Mouse (Mus musculus): ENCODE results near the gene Dirc2. TPM values are rescaled to one million over a fixed set of nuclear protein-coding genes. Genes with fewer than 3 reads are reported as not detected.

Gene Dirc2
- polyA plus RNA-seq, 1 experiment = 2.9 TPM

GRCm38 (mm10) chr16:35759401-35759800, 9.8 kb downstream of the Dirc2 start:
- peak; percentile 61 for TF ChIP-seq GATA1 (IDR thresholded peaks at IDR 0.05; ENCODE audit: low read length)

GRCm38 (mm10) chr16:35756697-35757096, 12.5 kb downstream of the Dirc2 start:
- peak; percentile 25 for TF ChIP-seq GATA1 (IDR thresholded peaks at IDR 0.05; ENCODE audit: low read length)

- no peak for TF ChIP-seq GATA1 (IDR thresholded peaks at IDR 0.05; ENCODE audit: low read length)
These were observed 13.4 kb downstream of the Dirc2 start for GRCm38 (mm10) chr16:35755502-35756334.

- TF ChIP-seq GATA1 (IDR thresholded peaks at IDR 0.05; ENCODE audit: low read length) = no peak
These were observed 15.2 kb downstream of the Dirc2 start for GRCm38 (mm10) chr16:35753926-35754325.

GRCm38 (mm10) chr16:35751841-35752240, 17.3 kb downstream of the Dirc2 start:
- no peak for TF ChIP-seq GATA1 (IDR thresholded peaks at IDR 0.05; ENCODE audit: low read length)

GRCm38 (mm10) chr16:35749385-35749784, 19.8 kb downstream of the Dirc2 start:
- no peak for TF ChIP-seq GATA1 (IDR thresholded peaks at IDR 0.05; ENCODE audit: low read length)

- no peak for TF ChIP-seq GATA1 (IDR thresholded peaks at IDR 0.05; ENCODE audit: low read length)
These were observed 20.9 kb downstream of the Dirc2 start for GRCm38 (mm10) chr16:35748237-35748603.

GRCm38 (mm10) chr16:35747417-35748236, 21.5 kb downstream of the Dirc2 start:
- TF ChIP-seq GATA1 (IDR thresholded peaks at IDR 0.05; ENCODE audit: low read length) = no peak

- TF ChIP-seq GATA1 (IDR thresholded peaks at IDR 0.05; ENCODE audit: low read length) = no peak
These were observed 26.8 kb downstream of the Dirc2 start for GRCm38 (mm10) chr16:35742251-35742937.

- no peak for TF ChIP-seq GATA1 (IDR thresholded peaks at IDR 0.05; ENCODE audit: low read length)
These were observed 27.5 kb downstream of the Dirc2 start for GRCm38 (mm10) chr16:35741621-35742020.

GRCm38 (mm10) chr16:35740943-35741342, 28.2 kb downstream of the Dirc2 start:
- no peak for TF ChIP-seq GATA1 (IDR thresholded peaks at IDR 0.05; ENCODE audit: low read length)

- TF ChIP-seq GATA1 (IDR thresholded peaks at IDR 0.05; ENCODE audit: low read length) = no peak
These were observed 28.8 kb downstream of the Dirc2 start for GRCm38 (mm10) chr16:35740357-35740756.

- TF ChIP-seq GATA1 (IDR thresholded peaks at IDR 0.05; ENCODE audit: low read length) = no peak
These were observed 29.6 kb downstream of the Dirc2 start for GRCm38 (mm10) chr16:35739548-35739947.

- no peak for TF ChIP-seq GATA1 (IDR thresholded peaks at IDR 0.05; ENCODE audit: low read length)
These were observed 30.9 kb downstream of the Dirc2 start for GRCm38 (mm10) chr16:35738096-35738767.

- TF ChIP-seq GATA1 (IDR thresholded peaks at IDR 0.05; ENCODE audit: low read length) = no peak
These were observed 35.1 kb downstream of the Dirc2 start for GRCm38 (mm10) chr16:35734038-35734437.
